Mouse (Mus musculus) A20 (cell line): ENCODE measurements around the gene Pif1.

Source experiments
- DNase-seq: peaks from one replicate; pipeline ENCODE4 v3.0.0-alpha.2; 2011; ENCODE audit warnings: low read depth, low spot score

The Pif1 gene

GRCm38 (mm10) chr9:65636926-65637325 is 50.0 kb downstream of the Pif1 start:
- no peak for DNase-seq

DNA sequence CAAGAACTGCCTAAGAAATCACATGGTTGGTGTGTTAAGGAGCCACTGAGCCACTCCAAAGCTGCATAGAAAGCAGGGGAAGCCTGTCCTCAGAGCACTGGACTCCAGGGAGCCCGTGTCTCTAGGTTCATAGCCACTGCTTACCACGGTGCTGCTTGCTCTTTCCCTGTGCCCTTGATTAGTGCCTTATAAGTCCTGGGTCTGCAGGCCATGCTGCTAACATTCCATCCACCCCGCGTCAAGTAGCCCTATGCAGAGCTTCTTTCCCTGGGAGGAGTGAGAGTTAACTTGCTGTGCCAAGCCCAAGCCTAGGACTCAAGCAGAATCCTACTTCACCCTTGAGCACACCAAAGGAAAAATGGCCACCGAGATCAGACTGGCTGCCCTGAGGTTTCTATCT is 52.1 kb downstream of the Pif1 start:
- DNase-seq, result no peak

DNA sequence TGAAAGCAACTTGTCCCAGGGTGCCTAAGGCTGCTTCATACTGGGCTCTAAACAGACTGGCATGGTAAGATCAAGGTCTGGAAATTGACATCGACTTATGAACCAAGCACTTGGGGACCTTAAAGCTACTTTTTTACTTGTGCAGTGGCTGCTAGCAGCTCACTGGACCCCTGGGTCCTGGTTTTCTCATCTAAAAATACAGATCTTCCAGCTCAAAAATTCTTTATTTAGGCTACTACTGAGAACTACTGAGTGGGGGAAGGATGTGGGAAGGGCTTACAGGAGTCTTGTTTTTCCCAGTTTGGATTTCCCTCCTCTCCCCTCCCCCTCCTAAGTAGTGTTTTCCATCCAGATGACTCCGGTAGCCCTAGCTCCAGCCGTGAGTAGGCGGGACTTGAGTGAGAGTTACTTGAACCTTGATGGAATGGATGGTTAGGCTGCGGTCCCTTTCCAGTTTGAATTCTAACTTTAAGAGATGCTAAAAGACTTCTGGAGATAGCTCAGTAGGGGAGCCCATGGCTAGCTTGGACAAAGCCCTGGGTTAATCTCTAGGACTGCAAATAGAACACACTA is 54.0 kb downstream of the Pif1 start:
- no peak for DNase-seq

DNA sequence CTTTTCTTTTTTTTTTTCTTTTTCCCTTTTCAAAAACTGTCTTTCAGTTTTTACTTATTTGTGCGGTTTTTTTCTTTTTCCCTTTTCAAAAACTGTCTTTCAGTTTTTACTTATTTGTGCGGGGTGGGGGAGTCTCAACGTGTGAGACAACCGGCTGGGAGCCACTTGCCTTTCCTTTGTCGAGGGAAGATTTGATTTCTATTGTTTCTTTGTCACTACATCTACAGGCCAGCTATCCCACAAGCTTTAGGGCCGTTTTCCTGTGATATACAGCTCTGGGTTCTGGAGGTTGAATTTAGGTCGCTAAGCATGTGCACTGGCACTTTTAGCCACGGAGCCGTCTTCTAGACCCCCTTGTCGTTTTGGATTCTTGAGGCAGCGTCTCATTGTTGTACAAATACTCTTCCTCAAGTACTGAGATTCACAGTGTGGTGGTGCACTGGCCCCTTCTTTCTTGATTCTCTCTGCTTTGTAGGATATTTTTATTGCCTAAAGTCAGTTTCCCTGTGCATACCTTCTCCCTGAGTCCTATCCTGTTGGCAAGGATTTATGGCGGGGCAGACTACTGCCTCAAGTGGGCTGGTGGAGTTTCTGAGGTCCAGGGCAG is 54.6 kb downstream of the Pif1 start:
- DNase-seq, result no peak

DNA sequence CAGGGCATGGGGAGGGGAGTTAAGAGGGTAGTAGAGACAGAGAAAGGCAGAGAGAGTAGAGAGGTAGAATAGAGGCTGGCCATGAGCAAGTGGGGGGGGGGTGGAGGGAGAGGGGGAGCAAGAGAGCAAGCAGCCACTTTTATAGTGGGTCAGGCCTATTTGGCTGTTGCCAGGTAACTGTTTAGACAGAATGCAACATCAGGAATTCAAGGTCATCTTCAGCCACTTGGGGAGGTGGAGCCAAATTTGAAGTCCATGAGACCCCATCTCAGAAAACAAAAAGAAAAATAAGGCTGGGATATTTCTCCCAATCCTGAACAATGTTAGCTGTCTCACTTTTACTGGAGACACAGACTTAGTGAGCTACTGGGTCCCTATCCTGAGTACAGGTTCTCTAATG is 55.6 kb downstream of the Pif1 start:
- DNase-seq, result no peak

DNA sequence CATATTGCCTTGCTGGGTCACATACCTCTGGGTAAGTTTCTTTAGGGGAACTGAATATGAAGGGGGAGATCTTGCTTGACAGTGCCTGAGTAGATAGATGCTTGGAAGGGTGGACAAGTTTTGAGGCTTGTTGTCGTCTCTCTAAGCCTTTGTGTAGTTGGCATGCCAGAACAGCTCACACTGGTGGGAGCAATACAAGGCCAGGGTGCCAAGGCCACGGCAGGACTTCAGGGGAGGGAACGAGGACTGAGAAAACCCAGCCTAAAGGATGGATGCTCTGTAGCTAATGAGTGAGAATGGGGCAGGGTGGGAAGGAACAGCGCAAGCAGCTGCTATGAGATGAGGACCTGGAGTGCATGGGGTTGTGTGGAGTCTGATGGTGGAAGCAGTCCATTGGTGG is 58.0 kb downstream of the Pif1 start:
- no peak for DNase-seq
